Mouse (Mus musculus) lung, postnatal 14 days (tissue): ENCODE results near the gene Nrxn1.
"Not testable (repeated sequence)": the region's sequence is repeated elsewhere in the genome, so short reads cannot be mapped to it uniquely, and the experiment has no call there.

Experiments
- DNase-seq: peaks from one replicate; pipeline ENCODE4 v3.0.0; 2021

The Nrxn1 gene

GRCm38 (mm10) chr17:90546806-90547205 lies 546.1 kb downstream of the Nrxn1 start:
- no peak for DNase-seq

GRCm38 (mm10) chr17:90544639-90545259 lies 548.1 kb downstream of the Nrxn1 start:
- no peak for DNase-seq

GRCm38 (mm10) chr17:90543986-90544638 lies 548.8 kb downstream of the Nrxn1 start:
- no peak for DNase-seq

- no peak for DNase-seq
These were observed 561.4 kb downstream of the Nrxn1 start for GRCm38 (mm10) chr17:90531443-90531842.

DNA sequence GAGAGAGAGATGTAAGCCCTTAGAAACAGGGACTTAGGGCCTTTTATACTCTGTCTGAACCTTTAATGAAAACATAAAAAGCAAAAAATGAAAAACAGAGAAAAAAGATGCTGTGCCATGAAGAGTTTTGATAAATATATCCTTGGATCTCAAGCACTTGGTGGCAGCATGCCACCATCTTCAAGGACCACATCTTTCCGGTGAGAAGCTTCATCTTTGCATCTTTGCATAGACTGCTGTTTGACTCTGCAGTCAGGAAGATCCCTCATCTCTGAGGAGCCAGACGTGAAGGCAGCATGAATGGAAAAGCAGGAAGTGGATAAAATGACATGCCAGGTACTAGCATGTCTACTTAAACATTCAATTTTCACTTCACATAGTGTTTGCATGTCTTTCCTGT lies 586.8 kb downstream of the Nrxn1 start:
- DNase-seq = no peak

GRCm38 (mm10) chr17:90503999-90504398 lies 588.9 kb downstream of the Nrxn1 start:
- not testable (repeated sequence) for DNase-seq

DNA sequence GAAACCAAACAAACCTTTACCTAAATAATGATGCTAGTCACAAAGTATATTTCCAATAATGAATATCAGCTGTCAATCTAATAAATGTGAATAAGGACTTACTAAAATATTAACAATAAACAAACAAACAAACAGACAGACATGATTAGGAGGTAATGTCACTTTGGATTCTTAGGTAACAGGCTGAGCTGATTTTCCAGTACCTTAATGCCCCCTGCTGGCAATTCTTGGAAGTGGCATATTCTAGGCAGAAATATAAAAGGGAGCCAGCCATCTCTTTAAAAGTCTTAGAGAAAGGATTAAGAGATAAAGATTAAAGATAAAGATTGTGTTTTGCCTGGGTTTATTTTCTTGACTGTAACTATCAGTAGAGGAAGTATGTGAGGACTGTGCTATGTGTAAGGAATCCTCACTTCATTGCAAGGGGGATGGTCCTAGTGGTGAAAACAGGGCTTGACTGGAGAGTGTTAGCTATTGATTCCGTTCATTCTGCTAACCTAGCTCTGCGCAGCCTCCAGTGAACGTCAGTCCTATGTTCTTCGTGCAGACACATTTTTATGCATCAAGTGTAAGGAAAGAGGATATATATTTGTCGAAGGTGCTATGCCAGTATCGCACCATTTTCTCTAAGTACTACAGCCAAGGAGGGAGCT lies 591.7 kb downstream of the Nrxn1 start:
- DNase-seq = peak; percentile 48

- DNase-seq = no peak
These were observed 613.2 kb downstream of the Nrxn1 start for GRCm38 (mm10) chr17:90479531-90480250.

- no peak for DNase-seq
These were observed 636.1 kb downstream of the Nrxn1 start for GRCm38 (mm10) chr17:90456748-90457147.

GRCm38 (mm10) chr17:90455904-90456303 lies 637.0 kb downstream of the Nrxn1 start:
- no peak for DNase-seq

GRCm38 (mm10) chr17:90455409-90455775 lies 637.5 kb downstream of the Nrxn1 start:
- no peak for DNase-seq

GRCm38 (mm10) chr17:90454738-90455408 lies 638.0 kb downstream of the Nrxn1 start:
- no peak for DNase-seq

- DNase-seq = no peak
These were observed 638.5 kb downstream of the Nrxn1 start for GRCm38 (mm10) chr17:90454356-90454737.

- DNase-seq = no peak
These were observed 639.6 kb downstream of the Nrxn1 start for GRCm38 (mm10) chr17:90453280-90453679.

DNA sequence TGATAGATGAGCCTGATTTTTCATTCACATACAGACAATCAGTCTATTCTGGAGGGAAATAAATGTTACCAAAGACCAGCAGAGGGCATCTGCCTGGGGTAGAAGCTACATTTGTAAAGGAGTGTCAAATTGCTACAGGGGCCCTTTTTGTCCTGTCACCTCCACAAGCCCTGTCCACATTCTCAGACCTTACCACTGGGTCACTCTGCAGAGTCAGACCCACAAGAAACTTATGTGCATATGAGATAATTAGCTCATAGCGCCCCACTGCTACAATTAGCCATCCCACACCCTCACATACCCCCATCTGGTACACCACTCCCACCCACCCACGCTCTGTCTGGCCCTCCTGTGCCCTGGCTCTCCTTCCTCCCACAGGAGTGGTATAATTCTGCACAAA lies 640.1 kb downstream of the Nrxn1 start:
- DNase-seq = no peak

DNA sequence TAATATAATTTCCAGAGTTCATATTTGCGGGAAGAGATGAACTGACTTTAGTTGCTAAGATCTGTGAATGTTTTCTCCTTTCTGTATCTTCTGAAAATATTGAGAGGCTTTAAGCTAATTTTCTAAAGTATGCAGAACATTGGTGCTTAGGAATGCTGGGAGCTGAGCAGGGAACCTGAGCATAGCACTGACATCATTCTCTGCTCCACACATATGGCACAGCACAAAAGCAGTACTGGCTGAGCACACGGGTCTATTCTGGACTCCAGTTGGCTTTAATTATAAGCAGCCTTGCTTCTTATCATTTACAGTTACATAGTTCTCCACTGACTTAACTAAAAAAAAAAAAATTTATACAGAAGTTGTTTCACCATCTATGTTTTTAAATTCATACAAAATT lies 641.5 kb downstream of the Nrxn1 start:
- DNase-seq = no peak

DNA sequence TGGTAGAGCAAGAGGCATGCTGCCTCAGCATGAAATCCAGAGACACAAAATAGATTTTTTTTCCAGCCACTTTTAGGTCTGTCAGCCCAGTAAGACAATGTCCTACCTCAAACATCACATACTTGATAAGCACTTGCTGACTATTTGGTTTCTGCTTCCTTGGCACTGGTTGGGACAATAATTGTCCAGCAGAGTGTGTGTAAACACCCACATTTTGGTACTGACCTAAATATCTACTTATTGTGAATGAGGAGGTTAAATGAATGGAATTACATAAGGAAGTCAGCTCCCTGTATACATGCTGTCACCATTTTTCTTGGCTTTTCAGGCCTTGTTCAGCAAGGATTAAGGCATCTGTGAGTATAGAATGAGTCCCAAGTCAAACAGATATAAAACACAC lies 649.8 kb downstream of the Nrxn1 start:
- no peak for DNase-seq

GRCm38 (mm10) chr17:90435836-90436235 lies 657.0 kb downstream of the Nrxn1 start:
- DNase-seq = no peak

DNA sequence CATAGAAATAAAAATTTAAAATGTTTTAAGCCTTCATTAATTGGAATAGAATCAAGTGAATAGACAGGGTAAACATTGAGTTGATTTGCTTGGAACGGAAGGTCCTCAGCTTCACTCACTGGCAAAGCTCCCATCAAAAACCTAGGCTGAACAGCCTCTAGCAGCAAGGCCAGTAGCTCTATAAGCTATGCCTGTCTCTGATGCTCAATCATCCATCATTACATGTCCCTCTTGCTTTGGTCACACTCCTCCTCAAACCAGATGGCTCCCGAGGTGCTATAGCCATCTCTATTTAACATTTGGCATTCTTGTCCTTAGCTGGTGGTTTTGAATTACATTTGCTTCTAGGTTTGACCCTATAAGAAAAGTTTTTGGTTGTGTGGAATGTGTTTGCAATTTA lies 657.5 kb downstream of the Nrxn1 start:
- DNase-seq = no peak

DNA sequence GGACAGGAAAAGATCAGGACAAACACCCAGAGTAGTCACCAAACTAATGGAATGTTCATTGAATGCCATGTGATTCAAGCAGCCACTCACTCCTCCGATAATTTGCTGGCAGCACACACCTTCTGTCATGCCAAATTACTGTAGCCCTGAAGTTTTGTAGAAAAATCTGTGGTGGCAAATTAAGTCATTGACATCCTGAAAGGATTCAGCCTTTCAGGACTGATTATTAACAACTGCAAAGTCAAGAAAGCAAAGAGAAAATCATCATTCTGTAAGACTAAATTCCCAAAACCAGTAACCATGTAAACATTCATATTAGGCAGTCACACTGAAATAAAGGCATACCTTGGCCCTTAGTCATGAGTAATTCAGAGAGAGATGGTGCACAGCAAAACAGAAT lies 662.7 kb downstream of the Nrxn1 start:
- no peak for DNase-seq

- no peak for DNase-seq
These were observed 666.9 kb downstream of the Nrxn1 start for GRCm38 (mm10) chr17:90425974-90426373.

DNA sequence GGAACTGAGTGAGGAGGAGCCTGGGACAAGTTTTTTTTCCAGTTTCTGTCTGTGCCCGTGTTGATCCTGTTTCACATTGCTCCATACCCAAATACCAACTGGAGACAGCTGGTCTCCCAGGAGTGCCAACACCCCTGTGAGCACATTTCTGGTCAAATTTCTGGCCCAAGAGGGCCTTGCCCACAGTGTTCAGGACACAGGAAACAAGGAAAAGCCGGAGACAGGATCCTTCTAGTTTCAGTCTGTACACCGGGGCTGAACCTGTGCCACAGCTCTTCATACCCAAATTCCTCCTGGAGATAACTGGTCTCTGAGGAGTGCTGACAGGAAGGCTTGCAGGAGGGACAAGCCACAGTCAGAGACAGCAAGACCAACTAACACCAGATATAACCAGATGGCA lies 670.3 kb downstream of the Nrxn1 start:
- no peak for DNase-seq

GRCm38 (mm10) chr17:90420757-90421156 lies 672.1 kb downstream of the Nrxn1 start:
- no peak for DNase-seq
